Mouse (Mus musculus) mesoderm, embryonic 11.5 days (tissue): ENCODE measurements around the gene Cnksr2.

Experiments
- DNase-seq: peaks from one replicate; pipeline ENCODE4 v3.0.0-alpha.2; 2012; ENCODE audit warnings: low read depth, low spot score

Cnksr2 gene

DNA sequence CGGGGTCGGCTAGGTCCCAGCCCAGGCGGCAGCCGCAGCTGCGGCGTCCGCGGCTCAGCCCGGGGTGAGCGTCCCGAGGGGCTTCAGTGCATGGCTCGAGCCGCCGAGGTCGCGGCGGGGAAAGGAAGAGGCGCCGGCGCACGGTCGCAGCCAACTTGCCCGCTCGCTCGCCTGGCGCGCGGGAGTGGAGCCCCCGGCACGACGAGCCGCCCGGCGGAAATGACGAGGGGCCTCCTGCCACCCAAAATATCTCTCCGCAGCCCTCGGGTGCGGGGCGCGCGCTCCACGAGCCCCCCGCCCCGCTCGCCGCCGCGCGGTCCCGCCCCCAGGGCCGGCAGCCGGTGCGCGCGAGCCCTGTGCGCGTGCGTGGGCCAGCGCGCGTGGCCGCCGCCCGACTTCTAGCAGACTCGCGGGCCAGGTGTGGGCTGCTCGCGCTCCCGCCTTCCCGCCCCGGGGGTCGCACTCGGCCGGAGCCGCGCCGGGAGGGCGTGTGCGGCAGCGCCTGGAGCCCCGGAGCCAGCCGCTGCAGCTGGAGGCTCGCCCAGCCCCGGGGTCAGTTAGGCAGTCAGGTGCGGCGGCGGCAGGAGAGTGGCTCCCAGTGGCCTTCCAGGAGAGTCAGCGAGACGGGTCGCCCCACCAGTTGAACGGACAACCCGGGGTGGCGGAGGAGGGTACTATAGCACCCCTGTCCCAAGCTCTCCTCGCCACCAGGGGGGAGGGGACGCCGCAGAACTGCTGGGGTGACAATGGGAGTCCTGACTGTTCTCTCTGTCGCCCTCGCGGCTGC, at the start of gene Cnksr2:
TSS of gene Cnksr2 (minus strand) at position 238 of the 787 bp plus-strand sequence.
- DNase-seq, result peak; percentile 41

DNA sequence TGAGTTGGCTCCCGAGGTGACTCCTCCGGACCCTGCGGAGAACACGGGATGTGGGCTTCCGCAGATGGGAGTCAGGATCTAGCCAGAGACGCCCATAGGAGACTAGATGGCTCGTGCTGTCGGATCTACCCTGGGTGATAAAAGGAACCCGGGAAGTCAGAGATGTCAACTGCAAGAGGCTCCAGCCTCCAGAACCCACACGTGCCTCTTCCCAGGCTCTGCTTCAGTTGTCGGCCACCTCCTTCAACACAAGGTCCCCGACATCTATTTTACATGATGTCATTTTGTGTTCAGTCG, 698 bp upstream of the Cnksr2 start:
- no peak for DNase-seq

DNA sequence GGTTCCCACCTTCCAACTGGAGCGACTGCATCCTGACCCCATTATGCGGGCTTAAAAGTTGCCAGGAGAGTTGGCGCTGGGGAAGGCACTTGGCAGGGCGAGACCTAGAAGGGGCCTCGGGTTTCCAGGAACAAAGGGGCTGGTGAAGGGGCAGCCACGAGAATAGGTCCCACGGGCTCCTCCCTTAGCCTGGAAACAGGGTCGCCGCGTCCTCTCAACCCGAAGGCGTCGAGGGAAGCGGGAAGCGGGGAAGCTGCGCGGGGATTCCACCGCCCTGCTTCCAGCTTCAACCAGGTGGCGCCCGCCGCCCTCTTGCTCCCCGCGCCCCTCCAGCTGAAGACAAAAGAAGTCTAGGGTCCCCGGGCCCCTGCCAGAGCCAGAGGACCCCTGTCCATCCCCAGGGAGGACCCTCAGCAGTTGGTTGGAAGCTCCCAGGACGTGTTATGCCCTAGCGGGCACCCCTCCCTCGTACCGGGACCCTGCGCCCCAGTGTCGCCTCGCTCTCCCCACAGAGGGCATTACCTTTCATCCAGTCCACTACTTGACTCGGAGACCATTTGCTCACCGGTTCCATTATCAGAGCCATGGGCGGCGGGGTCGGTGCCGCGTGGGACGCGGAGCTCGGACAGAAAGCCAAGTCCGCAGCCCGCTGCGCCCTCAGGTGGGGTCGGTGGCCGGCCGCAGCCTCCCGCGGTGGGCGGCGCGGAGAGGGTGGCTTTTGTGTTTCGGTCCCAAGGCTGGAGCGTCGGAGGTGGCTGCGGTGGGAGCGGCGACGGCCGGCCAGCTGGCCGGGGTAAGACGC, 638 bp downstream of the Cnksr2 start:
- DNase-seq, result peak; percentile 31

DNA sequence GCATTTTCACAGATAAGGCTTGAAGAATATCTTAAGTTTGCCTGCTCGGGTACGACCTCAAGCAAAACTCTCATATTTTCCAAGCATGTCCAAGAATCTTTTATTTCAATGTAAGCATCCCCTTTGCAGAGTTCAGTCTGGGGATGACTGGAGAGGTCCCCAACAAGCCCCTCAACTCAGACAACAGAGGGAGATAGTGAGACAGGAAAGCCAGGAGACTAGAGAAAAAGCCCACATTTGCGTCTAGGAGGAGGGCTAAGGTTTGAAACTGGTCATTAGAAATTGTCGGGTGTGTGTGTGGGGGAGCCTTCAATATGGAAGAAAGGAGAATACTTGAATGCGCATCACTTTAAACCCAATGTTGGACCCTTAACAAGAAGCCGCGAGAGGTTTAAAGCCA, 1.4 kb downstream of the Cnksr2 start:
- DNase-seq, result peak; percentile 32

DNA sequence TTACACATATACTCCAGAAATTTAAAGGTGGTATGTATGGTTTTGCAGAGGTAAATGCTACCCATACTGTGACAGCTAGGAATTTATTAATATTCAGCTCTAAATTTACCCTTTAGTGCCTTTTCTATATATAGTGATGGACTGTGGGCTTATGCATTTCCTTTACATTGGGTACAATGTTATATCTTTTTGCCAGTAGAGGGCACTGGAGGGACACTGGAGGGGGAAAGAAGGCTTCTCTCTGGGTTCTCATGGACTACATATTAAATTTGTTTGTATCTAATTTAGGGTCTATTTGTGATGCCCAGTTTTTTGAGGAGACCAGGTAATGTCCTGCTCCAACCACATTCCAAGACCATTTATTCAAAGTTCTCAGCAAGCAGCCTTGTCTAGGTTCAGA, 91.4 kb downstream of the Cnksr2 start:
- DNase-seq, result peak; percentile 19

DNA sequence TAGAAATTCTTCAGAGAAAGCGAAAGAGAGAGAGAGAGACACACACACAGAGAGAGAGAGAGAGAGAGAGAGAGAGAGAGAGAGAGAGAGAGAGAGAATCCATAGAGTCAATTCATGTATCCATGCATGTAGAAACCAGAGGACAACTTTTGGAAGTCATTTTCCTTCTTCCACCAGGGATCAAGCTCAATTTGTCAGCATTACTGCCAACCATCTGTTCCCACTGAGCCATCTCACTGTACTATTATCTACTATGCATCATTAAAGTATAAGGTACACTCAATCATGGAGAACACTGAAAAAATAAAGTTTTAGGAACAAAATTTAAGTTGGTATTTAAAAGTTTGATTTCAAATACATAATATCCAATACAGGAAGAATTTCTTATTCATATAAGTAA, 93.8 kb downstream of the Cnksr2 start:
- DNase-seq, result no peak

DNA sequence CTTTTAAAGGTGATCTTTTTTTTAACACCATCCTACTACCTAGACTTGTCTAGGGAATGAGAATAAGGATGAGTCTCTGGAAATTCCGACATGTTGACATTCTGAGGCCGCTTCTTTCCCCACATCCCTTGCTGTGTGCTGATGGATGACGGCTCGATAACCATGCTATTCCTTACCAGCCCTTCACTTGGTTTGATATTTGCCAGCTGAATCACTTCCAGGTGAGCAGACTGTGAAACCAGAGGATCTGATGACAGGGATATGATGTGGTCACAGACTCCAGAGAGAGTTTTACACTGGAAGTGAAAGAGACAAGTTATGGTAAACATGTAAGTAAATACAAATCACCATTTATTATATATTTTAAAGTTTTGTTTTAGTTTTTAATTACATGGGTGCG, 98.0 kb downstream of the Cnksr2 start:
- DNase-seq, result no peak

DNA sequence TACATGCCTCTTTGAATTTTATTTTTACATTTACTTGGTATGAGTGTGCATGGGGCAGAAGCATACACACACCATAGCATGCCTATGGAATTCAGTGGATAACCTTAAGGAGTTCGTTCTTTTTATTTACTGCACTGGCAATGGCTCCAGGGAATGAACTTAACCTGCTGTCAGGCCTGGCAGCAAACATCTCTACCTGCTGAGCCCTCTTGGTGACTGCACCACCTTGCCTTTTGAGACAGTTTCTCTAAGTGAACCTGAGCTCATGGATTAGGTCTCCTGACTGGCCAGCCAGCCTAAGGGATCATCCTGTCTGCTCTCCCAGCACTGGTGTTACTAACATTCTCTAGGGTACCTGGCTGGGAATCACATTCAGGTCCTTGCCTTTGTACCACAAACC, 106.5 kb downstream of the Cnksr2 start:
- DNase-seq, result no peak

DNA sequence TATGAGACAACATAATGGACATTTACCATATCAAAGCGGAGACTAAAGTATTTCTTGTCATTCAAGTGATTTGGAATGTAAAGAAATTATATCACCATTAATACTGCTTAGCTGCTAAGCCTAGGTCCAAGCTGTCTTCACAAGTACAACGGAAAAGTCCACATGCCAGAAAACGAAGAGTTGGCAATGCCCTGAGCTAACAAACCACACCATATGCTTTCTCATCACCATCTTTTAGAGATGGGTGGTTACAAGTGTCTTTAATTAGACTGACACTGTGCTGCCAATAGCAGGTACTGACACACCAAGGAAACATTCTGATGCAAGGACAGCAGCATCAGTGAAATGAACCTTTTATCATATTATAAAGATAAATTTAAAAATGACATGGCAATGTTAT, 123.0 kb downstream of the Cnksr2 start:
- no peak for DNase-seq

DNA sequence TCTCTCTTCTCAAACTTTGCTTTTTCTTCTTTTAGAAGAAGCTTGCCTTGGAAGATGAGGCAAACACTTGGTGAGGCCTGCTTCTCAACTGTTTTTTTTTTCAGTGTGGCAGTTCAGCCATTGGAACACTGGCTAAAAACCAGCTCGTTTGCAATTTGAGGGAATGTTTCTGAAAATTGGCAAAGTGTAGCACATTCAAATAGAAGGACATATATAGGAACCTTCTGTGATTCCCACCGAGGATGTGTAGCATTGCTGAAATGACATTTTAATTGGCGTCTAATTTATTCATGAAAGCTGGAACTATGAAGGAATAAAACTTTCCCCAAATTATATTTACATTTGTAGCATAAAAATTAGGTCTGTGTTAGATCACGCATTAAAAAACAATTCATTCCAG, 213.1 kb downstream of the Cnksr2 start:
- no peak for DNase-seq

DNA sequence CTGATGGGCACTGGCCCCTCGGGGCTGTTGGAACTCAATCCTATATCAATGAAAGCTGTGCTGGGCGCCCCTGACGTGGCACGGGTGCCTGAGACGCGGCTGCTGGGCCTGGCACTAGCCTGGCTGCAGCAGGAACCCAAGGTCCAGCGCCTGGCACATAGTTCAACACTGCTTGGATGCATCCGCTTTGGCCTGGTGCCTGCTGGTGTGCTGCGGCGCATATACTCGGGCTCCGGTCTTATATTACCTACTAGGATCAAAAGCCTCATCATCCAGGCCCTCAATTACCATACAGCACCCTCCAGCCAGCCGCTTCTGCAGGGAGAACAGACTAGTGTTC, 224.2 kb downstream of the Cnksr2 start:
- DNase-seq, result no peak

DNA sequence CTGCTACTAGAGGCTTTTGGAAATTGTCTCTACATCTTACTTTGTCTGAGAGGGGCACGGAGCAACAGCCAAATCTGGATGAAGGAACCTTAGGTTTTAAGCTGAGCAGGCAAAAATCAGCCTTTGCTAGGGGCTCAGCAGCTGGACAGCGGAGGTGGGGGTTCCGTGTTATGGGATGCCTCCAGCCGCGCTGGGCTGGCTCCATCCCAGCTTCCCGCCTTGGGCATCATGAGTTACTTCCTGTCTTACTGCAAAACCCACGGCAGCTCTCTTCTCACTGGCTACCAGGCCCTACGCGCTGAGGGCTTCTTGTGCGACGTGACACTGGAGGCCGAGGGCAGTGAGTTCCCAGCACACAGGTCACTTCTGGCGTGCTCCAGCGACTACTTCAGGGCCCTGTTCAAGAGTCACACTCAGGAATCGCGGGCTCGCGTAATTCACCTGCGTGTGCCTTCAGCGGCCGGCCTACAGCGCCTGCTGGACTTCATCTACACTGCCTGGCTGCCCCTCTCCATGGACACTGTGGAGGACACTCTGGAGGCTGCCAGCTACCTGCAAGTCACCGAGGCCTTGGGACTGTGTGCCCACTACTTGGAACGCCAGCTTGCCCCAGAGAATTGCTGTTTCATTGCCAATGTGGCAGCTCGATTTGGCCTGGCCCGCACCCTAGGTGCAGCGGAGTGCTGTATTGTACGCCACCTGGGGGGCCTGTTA, 224.7 kb downstream of the Cnksr2 start, which contains the start of gene Klhl34:
TSS of gene Klhl34 (plus strand) at position 229 of the 714 bp plus-strand sequence.
- DNase-seq, result peak; percentile 35

DNA sequence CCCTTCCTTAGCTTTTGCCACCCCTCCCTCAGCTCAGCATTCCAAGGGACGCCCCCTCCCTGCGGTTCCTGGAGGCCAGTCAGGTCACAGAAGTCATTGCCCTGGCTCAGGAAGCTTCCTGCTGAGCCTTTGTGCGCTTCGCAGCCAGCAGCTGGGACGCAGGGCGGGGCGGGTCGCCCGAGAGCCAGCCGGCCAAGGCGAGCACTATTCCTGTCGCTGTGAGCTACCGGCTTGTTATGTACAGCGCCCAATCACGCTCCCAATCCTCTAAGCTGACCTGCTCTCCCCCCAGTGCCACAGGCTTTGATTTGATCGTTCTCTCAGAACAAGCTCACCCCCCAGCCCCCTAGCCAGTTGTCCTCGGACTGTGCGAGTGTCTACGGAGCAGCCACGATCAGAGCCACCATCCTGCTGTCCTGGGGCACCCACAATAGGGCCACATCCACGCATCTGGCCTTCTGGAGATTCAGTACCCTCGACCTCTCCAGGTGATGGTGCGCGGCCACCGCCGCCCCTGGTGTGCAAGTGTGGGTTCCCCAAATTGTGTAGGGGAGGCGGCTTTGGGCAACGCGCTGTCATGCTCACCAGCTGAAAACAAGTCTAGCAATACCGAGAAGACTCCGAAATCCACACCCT, 225.4 kb downstream of the Cnksr2 start:
- peak; percentile 52 for DNase-seq

DNA sequence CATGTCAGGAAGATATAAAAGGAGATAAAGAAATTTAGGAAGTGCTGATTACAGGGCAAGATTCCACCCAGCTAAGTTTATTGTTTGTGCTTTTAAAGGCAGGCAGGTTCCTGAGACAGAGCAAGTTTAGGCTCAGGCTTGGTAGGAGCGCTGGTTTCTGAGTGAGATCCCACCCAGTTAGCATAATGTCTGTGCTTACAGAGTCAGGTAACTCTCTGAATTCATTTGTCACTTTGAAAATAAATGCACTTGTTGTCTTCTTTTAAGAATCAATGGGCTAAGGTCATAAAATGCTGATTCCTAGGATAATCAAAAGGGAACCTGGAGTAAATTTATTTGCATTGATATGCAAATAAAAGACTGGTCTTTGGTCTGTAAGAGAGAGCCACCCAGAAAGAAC, 233.4 kb downstream of the Cnksr2 start:
- DNase-seq, result no peak

DNA sequence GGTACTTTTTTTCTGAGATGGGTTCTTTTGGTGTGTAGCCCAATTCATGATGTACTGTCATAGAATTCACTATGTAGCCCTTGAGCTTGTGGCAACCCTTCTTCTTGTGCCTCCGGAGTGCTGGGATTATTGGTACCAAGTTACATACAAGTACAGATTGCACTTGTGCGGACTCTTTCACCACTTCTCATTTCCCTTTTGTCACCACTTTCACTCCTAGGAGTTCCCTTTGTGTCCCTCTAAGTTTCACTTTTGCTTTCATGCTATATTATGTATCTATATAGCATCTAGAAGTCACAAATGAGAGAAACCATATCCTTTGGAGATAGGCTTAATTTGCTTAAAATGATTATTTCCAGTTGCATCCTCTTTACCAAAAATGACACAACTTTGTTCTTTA, 241.4 kb downstream of the Cnksr2 start:
- no peak for DNase-seq
